Mouse (Mus musculus) lung, postnatal 25 days (tissue): ENCODE measurements around the gene Gnb1l.

Source experiments
- DNase-seq: peaks from one replicate; pipeline ENCODE4 v3.0.0; 2022; ENCODE audit warnings: low spot score

The Gnb1l gene

GRCm38 (mm10) chr16:18547891-18548290, 49.4 kb downstream of the Gnb1l start:
- DNase-seq = no peak

- DNase-seq = no peak
Observed at GRCm38 (mm10) chr16:18551604-18552003, 53.1 kb downstream of the Gnb1l start.

- no peak for DNase-seq
Observed at GRCm38 (mm10) chr16:18552106-18552710, 53.7 kb downstream of the Gnb1l start.

- DNase-seq = no peak
Observed at GRCm38 (mm10) chr16:18554721-18555120, 56.2 kb downstream of the Gnb1l start.

- DNase-seq = no peak
Observed at GRCm38 (mm10) chr16:18555235-18555935, 56.9 kb downstream of the Gnb1l start.

GRCm38 (mm10) chr16:18556461-18556860, 57.9 kb downstream of the Gnb1l start:
- no peak for DNase-seq

- no peak for DNase-seq
Observed at GRCm38 (mm10) chr16:18564472-18564871, 66.0 kb downstream of the Gnb1l start.

GRCm38 (mm10) chr16:18568599-18568998, 70.1 kb downstream of the Gnb1l start:
- no peak for DNase-seq

- no peak for DNase-seq
Observed at GRCm38 (mm10) chr16:18574196-18574595, 75.7 kb downstream of the Gnb1l start.

GRCm38 (mm10) chr16:18577071-18577470, 78.6 kb downstream of the Gnb1l start:
- no peak for DNase-seq

- DNase-seq = no peak
Observed at GRCm38 (mm10) chr16:18577599-18578160, 79.2 kb downstream of the Gnb1l start.

GRCm38 (mm10) chr16:18580389-18580788, 81.9 kb downstream of the Gnb1l start:
- DNase-seq = no peak

- DNase-seq = no peak
Observed at GRCm38 (mm10) chr16:18581050-18581622, 82.6 kb downstream of the Gnb1l start.

- no peak for DNase-seq
Observed at GRCm38 (mm10) chr16:18581623-18582205, 83.2 kb downstream of the Gnb1l start.

GRCm38 (mm10) chr16:18582426-18583148, 84.1 kb downstream of the Gnb1l start:
- no peak for DNase-seq

GRCm38 (mm10) chr16:18583169-18583568, 84.7 kb downstream of the Gnb1l start:
- DNase-seq = no peak

- DNase-seq = no peak
Observed at GRCm38 (mm10) chr16:18583673-18584357, 85.3 kb downstream of the Gnb1l start.

GRCm38 (mm10) chr16:18584901-18585510, 86.5 kb downstream of the Gnb1l start:
- DNase-seq = no peak

- DNase-seq = no peak
Observed at GRCm38 (mm10) chr16:18585676-18586075, 87.2 kb downstream of the Gnb1l start.

GRCm38 (mm10) chr16:18586076-18586905, 87.8 kb downstream of the Gnb1l start:
- DNase-seq = no peak
